Mouse (Mus musculus): ENCODE data around the gene Dnm1l. TPM values are rescaled to one million over a fixed set of nuclear protein-coding genes. Genes with fewer than 3 reads are reported as not detected.

The Dnm1l gene
- total RNA-seq (2023), result 61.0 TPM

DNA sequence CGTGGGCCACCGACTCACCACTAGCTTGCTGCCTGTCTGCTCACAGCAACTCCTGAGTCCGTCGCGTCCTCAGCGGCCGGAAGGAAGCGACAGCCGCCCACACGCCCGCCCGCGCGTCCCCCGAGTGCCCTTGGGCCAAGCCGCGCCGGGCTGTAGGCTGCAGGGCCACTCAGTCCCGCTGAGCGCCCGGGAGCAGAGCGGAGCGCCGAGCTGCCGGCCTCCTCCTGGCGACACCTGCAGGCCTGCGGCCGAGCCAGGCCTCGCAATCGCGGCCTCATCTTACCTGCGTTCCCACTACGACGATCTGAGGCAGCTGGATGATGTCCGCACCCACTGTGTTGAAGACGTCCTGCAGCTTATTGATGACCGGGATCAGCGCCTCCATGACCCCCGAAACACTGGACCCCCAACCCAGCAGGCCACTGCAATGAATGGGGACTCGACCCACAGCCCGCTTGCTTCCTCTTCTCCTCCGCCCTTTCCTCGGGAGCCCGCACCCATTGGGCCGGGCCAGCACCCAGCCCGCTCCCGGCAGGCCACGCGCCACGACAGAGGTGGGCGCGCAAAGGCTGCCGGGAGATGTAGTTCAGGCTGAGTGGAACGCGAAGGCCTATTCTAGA, at the start of gene Dnm1l:
Gene Dnm1l, minus strand, starts transcription at position 479 of the 620 bp plus-strand sequence.

DNA sequence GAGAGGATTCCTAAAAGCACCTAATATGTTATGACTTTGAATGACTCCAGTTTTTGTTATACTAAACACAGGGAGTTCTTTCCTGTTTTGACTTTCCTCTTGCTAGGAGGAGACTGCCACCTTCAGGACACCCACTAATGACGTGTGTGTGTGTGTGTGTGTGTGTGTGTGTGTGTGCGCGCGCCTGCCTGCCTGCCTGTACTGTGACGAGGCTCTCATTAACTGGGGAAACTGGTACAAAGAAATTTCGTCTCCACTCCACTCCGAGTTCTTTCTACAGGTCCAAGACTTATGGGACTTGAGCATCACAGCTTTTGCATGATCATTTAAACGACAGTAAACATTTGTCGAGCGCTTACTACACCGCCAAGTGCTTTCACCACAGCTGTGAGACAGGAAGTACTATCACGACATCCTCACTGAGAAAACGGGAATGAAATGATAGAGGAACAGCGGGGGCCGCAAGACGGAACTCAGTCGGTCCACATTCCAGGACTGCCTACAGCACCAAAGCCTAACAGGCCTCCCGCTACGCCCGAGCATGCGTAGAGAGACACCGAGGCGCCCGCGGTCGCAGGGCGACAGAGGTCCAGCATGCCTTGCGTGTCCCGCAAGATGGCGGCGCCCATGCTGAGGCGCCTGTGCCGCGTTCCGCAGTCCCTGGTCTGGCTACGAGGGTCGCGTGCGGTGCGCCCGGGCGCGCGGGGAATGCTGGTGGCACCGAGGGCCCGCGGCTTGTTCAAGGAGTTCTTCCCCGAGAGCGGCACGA, 56.2 kb downstream of the Dnm1l start, which contains the start of gene Yars2:
Gene Yars2, plus strand, starts transcription at position 597 of the 769 bp plus-strand sequence.

Other genes with a start within 250 kb of the Dnm1l start
- gene Pkp2, start 145.6 kb downstream of the Dnm1l start, total RNA-seq (2023), result 0.56 TPM
- 21.0 TPM for gene Yars2, start 56.0 kb downstream of the Dnm1l start, total RNA-seq (2023)
- 0.77 TPM for gene Fgd4, start 241.6 kb upstream of the Dnm1l start, total RNA-seq (2023)